Mouse (Mus musculus) c-Kit-positive CD71-positive TER-119-negative erythroid progenitor cells, embryonic 14.5 days (primary cell): ENCODE results near the gene Fstl1.
A peak's percentile ranks its signal among the peaks of the same experiment; 100 is the strongest.

ENCODE experiments used
- DNase-seq: peaks from one replicate; pipeline ENCODE4 v3.0.0-alpha.2; 2013; ENCODE audit warnings: low read depth

Gene Fstl1

DNA sequence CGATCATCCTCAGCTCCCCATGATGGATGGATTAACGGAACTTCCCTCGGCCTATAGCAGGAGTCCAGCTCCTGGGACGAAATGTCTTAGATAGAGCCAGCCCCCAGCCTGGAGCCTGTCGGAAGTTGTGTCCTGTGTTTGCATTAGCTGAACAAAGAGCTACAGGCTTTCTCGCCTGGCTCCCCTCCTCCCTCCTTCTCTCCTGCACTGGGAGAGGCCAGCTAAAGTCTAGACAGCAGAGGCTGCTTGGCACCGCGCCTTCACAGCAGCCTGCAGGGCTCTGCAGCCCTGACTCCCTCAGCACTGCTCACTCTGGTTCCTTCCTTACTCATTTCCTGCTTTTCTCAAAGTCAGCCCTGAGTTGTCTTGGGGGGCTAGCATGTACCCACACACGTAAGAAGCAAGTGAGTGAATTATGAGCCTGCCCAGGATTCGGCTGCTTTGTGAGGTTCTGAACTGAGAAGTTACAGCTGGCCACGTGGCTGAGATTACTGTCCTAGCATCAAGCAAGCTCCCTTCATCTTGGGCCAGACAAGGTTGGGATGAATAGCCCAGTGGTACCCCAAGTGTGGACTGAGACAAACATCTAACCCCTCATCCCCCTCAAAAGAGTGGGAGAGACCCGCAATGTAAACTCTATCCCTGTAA, 11.8 kb downstream of the Fstl1 start:
- no peak for DNase-seq

DNA sequence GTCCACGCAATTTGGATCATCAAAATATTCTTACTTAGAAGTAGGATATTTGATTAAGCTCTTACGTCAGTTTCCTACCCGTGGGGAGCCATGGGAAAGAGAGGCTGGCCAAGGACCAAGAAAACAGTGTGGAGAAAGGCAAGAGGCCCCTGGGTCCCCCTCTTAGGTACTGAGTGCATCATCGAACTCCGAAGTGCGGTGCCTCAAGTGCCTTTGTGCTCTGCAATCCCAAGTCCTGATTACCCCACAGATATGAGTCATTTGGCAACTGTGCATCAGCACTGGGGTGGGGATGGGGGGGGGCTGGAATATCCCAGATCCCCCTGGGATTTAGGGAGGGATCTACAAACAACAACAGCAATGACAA, 12.3 kb downstream of the Fstl1 start:
- DNase-seq: no peak

DNA sequence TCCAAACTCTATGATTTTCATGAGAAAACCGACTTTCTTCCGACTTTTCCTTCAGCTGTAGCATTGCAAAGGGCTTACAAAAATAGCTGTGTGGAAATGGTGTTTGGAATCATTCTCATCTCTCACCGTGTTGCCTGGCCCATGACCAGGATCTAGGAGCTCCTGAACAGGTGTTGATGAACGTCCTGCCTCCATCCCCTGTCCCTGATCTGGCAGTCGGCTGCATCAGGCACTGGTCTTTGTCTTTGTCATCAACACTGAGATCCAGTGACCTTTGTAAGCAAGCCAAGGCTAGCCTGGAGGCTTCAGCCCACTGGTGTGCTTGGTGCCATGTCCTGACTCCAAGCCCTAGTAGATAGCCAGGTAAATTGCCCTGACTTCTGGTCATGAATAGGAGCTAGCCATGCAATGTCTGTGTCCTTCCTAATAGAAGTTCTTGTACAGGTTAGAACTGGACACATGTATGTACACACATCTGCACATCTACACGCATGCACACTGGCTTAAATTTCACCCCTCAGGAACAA, 12.8 kb downstream of the Fstl1 start:
- no peak for DNase-seq

DNA sequence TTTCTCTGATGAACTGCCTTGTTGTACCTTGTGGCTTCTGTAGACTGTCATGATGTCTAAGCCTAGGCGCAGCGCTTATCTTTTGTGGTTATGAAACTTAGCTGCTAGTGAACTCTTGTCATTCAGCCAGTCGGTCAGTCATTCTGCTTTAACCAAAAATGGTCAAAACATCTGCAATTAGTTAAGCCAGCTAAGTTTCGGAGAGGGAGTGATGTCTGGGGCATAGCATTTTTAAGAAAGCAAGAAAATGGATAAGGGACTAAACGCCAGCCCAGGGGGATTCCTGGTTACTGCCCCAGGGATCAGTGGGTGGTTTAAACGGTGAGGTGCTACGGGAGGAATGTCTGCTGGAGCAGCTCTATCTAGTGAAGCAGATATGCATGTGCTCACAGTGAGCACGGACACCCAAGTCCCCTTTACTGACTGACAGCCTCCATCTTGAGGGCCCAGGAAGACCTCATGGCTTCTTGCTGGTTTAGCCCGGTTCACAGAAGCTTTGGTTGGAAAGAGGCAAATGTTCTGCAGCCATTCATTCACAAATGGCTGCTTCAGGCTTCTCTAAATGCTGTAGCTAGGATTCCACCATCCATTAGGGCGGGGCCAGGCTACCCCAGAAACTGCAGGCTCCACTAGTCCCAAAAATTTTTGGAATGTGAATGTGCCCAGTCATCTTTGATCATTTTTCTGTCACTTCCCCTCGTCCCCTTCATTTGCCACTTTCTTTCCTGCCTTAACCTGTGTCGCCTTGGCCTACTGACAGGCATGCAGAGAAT, 13.5 kb downstream of the Fstl1 start:
- DNase-seq: no peak

DNA sequence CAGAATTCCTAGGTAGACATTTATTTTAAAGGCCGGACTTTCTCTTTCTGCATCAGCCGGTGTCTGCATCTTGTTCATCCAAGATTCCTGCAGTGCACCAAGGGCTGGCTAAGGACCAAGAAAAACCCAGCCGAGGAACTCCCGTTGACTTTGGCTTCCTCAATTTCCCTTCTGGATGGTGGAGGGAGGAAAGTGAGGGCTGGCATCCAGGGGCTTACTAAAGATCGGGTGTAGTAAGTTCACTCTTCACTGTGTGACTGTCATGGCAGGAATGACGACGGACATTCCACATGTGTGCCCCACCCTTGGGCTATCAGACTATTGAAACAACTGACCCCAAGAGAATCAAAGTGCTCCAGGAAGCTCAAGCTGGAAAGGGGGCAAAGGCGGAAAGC, 14.1 kb downstream of the Fstl1 start:
- no peak for DNase-seq

DNA sequence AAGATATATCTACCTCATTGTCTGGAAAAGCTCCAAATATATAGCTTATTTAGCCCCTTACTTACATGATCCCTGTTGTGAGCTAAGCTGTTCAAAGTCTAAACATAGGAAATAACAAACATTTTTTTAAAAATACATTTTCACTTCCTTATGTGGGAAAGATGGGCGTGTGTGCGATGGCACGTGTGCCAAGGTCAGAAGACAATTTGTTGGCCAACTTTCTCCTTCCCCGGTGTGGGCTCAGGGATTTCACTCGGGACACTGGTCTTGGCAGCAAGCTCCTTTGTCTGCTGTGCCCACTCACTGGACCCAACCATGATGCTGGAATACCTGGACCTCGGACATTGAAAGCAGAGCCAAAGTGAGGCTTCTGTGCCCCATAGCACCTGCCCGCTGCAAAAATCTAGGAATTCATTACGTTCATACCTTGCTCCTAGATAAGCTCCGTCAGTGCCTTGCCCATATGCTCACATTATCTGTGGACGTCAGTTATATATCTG, 19.0 kb downstream of the Fstl1 start:
- DNase-seq: no peak

DNA sequence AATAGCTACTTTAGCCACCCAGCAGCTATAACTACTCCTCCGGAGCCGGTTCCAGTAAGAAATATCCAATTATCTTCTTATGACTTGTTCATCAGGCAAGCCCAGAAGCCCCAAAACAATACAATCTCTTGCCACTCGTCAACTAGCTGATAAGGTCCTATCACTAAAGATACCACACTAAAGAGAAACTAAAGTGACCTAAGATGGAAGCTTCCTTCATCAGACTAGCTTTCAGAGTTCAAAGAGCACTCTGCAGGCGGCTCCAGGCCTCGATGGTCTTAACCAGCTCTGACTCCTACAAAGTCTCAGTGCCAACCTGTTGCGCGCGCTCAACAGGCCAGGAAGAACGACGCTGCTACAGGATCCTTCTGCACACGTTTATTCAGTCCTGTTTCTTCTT, 19.6 kb downstream of the Fstl1 start:
- no peak for DNase-seq

DNA sequence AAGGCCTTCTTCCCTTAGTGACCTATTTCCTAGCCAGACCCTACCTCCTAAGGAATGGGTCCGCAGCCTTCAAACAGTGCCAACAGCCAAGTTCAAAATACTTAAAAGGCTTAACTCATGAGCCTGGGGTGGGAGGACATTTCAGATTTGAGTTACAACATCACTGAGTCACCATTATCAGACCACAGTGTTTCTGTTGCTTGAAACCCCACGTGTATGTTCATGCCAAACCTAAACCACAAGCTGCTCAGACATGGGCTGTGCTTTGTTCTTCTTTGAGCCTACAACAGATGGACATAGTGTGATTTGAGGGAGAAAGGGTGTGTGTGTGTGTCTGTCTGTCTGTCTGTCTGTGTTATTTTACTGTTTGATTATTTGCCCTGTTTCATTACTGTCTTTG, 24.4 kb downstream of the Fstl1 start:
- DNase-seq: no peak

DNA sequence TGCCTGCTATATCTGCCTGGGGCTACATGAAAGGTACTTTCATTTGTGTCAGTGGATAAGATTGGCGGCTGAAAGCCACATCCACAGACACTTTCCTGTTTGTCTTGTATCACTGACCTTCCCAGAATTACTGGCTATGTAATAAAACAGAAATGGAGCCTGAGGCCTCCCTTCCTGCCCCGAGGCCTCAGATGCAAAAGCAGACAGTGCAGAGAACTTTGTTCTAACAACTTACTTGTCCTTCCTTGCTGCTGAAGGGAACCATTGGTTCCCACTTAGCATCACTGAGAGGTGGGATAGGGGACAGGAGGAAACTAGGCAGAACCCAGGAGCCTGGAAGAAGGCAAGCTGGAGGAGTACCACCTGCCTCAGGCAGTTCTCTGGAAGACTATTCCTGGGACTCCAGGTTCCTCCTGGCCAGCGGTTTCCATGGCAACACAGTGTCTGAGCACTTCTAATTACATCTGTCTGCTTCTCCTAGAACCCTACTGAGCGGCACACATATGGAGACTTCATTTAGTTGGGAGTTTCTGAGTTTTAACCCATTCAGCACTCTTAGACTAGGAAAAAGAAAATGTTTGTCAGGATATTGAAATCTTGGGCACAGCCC, 26.1 kb downstream of the Fstl1 start:
- DNase-seq: no peak

DNA sequence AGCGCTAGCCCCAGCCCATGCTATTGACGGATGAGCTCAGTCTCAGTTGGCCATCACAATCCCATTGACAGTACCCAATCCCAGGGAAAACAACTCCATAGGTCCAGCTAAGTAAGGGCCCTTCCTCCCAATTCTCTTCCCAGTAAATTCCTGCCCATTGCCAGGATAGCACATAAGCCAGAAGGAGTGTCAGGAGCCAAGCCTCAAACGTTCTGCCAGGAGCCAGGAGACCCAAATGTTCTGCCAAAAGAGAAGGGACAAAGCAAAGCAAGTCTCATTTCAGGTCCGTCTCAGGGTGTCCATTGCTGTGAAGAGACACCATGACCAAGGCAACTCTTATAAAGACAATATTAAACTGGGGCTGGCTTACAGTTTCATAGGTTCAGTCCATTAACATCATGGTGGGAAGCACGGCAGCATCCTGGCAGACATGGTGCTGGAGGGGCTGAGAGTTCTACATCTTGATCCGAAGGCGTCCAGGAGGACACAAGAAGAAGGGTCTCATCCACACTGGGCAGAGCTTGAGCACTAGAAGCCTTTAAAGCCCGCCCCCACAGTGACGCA, 26.8 kb downstream of the Fstl1 start:
- DNase-seq: no peak

DNA sequence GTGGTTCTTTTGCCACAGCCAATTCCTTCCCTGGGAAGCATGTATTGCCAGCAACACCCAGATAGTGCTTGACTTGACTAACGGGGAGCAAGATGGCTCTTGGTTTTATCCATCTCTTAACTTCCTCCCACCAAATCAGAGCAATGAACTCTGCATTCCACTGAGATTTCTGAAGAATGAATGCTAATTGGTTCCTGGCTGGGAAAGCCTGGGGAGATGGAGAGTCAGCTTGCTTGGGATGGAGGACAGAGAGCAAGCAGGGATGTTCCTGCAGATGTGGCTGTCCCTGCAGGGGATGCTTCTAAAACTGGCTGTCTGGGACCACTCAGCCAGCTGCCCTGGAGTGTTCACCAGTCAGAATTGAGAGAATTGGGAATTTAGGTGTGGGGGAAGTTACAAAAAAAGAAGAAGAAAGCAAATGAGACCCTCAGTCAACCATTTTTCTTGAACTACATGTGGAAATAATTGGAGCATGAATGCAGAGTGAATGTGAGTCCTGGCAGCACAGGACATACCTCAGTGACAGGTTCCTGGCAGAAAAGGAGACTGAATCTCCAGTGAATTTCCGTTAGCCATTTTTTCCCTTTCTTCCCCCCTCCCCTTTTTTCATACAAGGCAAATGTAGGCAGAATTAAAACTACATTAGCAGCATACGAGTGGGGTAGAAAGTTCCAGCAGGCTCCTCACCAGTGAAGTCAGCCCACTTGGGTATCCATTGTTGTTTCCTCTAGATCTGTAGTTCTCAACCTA, 29.2 kb downstream of the Fstl1 start:
- DNase-seq: no peak

DNA sequence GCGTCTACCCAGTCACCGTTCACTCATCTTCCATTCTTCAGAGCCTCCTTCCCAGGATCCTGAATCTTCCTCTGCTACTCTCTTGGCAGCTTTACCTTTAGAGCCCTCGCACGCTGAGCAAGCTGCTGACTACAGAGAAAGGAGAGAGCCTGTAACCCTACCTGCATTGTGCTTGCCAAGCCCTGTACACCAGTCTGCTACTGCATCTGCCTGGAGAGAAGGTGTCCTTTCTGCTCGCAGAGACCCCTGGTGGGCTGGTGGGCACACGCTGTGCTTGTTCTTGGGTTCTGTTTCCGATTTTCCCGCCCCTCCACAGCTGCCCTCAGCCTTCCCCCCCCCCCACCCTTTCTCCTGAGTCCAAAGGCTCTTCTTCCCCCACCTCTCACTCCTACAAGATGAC, 30.6 kb downstream of the Fstl1 start:
- no peak for DNase-seq

DNA sequence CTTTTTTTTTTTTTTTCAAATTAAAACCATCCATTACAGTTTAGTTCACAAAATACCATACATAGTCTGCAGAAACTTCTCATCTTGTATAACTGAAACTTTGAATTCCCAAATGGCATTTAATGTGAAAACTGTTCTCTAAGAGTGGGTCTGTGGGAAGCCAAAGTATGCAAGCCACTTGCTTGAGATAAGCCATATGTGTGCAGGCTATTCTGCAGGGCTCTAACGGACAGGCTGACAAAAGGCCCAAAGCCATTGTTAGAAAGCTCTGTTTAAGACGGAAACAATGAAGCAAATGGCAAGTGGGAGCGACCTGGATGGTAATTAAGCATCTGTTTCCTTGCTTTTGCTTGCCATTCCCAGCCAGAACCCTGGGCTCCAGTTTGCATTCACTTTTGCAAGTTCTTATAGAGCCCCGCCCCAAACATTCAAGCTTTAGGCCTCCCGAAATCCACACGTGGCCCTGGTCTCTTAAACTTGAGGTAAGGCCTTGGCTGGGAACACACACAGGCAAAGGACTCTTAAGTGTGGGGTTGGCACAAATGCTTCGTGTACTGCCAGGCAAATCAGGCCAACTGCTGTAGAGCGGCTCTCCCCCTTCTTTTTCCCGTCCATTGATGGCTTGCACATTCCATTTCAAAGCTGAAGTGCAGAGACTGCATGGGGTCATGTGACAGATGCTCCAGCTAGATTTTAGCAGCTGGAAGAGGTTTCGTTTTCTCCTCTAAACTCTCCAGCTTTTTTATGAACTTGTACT, 32.4 kb downstream of the Fstl1 start:
- DNase-seq: no peak

DNA sequence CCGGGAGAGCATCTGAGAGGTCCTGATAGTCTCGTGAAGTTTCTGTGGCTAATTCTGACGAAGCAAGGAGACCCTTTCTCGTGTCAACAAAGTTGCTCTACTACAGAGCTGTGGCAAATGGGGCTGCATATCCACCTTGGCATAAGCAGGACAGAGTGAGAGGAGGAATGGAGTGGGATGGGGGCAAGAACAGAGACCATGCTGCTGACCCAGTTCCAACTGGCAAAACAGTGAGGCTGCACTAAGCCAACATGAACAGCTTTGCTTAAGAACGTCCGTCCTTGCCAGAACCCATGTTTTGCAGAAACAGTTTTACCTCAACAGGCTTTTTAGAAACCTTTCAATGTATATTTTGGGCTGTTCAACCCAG, 32.9 kb downstream of the Fstl1 start:
- DNase-seq: no peak

DNA sequence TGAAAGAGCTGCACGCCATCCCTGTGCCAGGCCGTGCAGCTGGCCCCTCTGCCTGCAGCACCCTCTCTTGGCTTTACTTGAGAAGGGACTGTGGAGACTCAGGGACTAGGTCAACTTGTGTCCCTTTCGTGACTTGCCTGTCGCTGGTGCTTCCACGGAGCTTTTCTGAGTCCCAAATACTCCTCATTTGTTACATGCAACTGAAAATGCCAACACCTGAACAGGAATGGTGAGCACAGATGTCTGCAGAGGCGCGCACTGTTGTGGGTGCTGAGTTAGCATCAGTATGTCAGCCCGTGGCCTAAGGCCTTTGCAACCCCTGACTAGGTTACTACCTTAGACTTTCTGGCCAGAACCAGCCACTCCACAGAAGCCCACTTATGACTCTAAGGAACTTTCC, 35.2 kb downstream of the Fstl1 start:
- DNase-seq: no peak

DNA sequence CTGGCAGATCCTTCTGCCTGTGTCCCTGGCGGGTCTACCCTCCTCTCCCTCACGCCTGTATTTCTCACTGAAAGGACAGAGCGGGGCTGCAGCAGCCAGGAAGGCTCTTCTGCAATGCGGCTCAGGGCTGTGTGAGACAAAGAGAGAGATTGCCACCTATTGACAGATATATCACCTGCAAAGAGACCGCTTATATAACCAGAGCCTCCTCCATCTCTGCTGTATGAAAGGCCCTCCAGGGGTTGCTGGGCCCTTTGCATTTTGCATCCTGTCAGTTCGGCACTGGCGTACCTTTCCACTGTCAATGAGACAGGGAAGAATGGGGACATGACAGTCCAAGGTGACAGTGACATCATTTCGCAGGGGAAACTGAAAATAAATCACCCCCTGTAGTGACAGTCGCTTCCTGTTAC, 35.8 kb downstream of the Fstl1 start:
- no peak for DNase-seq

DNA sequence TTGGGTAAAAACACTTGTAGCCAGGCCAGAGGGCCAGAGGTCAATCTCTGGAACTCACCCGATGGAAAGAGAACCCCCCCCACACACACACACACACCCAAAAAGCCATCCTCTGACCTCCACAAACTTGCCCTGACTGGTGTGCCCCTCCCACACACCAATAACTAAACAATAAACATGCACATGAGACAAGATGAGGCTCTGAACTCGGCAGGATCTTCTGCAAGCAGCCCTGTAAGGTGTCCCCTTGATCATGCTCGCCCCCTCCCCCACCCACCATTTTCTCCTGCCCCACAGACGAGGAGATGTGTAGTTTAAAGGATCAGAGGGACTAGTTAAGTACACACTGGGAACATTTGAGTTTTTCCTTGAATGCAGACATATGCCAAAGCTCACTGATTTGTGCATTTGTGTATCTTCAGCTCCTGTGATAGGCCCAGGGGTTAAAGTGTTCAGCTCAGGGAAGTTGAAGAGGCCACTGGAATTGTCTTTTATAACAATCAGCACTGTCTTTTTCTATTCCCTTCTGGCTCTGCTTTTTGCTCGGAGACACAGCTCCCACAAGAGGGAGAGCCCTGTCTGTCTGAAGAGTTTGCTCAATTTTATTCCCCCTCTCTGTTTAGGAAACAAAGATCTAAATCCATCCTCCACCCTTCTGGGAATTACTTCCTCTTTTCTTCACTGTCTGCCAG, 37.2 kb downstream of the Fstl1 start:
- no peak for DNase-seq

DNA sequence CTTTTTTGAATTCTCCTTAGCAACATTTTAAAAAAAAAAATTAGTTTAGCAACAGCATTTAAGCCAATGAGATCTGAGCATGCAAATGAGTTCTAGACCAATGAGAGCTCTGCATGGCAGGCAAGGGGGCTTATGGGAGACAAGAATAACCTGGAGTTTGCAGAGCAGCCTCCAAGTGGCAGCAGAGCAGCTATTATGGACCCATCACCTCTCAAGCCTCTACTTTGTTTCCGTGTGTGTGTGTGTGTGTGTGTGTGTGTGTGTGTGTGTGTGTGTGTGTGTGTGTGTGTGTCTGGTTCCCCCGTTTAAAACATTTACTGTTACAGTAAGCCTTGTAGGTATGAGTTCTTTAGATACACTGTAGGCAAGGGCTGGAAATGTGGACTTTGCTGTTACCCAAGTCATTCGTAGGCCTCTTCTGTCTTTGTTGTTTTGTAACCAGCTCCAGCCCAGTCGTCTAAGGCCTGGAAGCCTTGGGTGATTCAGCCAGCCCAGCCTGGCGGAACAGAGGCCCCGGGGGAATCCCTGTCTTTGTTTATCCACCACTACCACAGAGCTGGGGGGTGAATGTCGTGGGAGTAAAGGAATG, 37.8 kb downstream of the Fstl1 start:
- peak; percentile 57 for DNase-seq

DNA sequence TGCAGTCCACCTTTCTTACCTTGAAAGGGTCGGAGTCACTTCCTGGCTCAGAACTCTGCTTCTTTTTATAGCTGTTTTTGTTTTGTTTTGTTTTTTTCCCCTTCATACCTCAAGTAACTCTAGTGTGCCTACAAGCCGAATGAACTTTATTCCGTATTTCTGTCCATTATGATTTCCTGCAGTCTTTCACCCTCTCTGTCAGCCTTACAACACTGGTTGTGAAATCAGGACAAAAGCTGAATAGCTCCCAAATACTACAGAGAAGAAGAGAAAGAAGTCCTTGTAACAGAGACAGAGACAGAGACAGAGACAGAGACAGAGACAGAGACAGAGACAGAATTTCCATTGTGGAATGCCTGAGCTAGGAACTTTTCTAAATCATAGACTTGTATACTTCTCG, 41.3 kb downstream of the Fstl1 start:
- no peak for DNase-seq

DNA sequence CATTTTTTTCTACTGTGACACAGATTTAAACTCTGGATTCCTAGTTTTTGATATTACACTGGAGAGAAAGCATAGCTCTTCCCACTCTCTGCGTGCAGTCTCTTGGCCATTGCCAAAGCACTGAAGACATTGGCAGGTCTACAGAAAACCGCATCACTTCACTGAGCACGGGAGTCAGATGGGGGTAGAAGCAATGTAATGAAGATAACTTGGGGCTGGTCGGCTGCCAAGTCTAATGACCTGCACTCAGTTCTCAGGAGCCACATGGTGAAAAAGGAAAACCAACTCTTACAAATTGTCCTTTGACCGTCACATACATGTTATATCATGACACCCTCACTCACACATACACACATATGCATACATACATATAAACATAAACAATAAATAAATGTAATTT, 47.3 kb downstream of the Fstl1 start:
- DNase-seq: no peak
